Mouse (Mus musculus) cerebellum, adult 2 months (tissue): ENCODE measurements at regions not wholly inside any gene's neighbourhood (a gene's known extent, or its start where the extent isn't known, plus 50 kb on each side); places are given as distances from the start of the nearest gene placed in this dataset.

Source experiments
- DNase-seq, 2 experiments: peaks; one replicate each; pipeline ENCODE4 v3.0.0; 2021
- H3K27ac ChIP-seq: fragments of 200-500 bp; 2 replicates; pipeline ENCODE4 v1.5.1; 2012; ENCODE audit warnings: low read length, control low read depth, inconsistent platforms; ENCODE audit not compliant: insufficient read depth
- H3K27me3 ChIP-seq: fragments of 200-500 bp; 2 replicates; pipeline ENCODE4 v1.6.1; 2012; ENCODE audit warnings: inconsistent platforms, mild to moderate bottlenecking, low read length, moderate library complexity; ENCODE audit not compliant: control insufficient read depth, insufficient read depth
- H3K4me1 ChIP-seq: fragments of 200-500 bp; 2 replicates; pipeline ENCODE4 v1.6.1; 2011; ENCODE audit warnings: low read length; ENCODE audit not compliant: control insufficient read depth, insufficient read depth
- H3K4me3 ChIP-seq: fragments of 200-500 bp; replicated peaks from 2 replicates; pipeline ENCODE3; 2011; ENCODE audit warnings: mild to moderate bottlenecking, low read depth, low read length, control low read depth; ENCODE audit not compliant: insufficient read depth
- CTCF ChIP-seq: fragments of 200-500 bp; IDR thresholded peaks from 2 replicates; pipeline ENCODE4 v1.5.1; 2011; ENCODE audit warnings: low read depth, mild to moderate bottlenecking, control low read depth, low read length, moderate library complexity, borderline replicate concordance; ENCODE audit not compliant: insufficient read depth
- POLR2A ChIP-seq: fragments of 200-500 bp; IDR thresholded peaks from 2 replicates; pipeline ENCODE4 v1.6.1; 2011; ENCODE audit warnings: low read length, control low read depth, borderline replicate concordance; ENCODE audit not compliant: insufficient read depth
- WGBS: fragments of 180-500 bp; shearing (Covaris S2); methylation state at CpG from one replicate; pipeline ENCODE4 v1.1.7; 2018; 5-methylcytosine and 5-hydroxymethylcytosine counted together

- WGBS = 80% methylated on average over 3 of the region's 3 CpGs
- no peak for DNase-seq
- Histone ChIP-seq H3K4me1 (no peaks in the 10 kb centered on the region), H3K27ac (no peak overlapping the region), H3K4me3 (no peak overlapping the region), H3K27me3 (no peaks in the 10 kb centered on the region)
- TF ChIP-seq CTCF = no peak
- no peak for TF ChIP-seq POLR2A
These were observed 372.6 kb downstream of the Cdh9 start for GRCm38 (mm10) chr15:17101182-17101581.

DNA sequence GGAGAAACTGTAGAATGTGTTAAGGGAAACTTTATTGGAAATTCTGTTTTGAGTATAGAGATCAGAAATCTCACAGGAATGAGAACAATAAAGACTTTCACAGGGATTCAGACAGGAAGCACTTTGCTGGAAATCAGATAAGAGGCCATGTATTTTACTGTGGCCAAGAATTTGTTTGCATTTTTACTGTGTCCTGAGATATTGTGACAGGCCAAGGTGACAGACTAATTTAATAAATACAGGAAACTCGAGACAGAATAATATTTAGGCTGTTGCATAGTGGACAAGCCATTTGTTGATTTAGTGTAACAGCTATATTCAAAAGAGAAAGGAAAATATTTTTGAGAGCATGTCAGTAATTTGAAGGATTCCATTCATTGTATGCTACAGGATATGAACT is 407.2 kb downstream of the Cdh9 start:
- H3K27ac ChIP-seq = no peak overlapping the region
- no peak for DNase-seq
- WGBS = 43% methylated on average over 1 of the region's 1 CpGs
- no peaks in the 10 kb centered on the region; the same call in 1 of the 2 replicates for H3K27me3 ChIP-seq
- no peak overlapping the region for H3K4me3 ChIP-seq
- no peaks in the 10 kb centered on the region for H3K4me1 ChIP-seq
- TF ChIP-seq CTCF (no peak), POLR2A (no peak)

DNA sequence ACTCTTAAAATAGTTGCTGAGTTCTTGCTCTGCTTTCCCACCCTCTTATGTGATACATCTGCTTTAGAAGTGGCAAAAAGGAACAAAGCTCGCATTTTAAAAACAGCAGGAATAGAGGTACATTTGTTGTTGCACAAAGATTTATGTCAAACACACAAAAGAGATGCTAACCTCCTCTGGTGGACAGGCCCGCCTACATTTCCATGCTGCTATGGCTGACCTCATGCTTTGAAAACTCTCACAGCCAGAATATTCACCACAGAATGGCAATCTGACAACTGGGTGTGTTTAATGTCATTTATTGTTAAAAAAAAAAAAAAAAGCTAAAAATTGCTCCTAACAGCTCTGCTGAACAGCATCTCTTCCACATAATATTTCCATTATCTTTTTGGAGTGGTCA is 451.6 kb downstream of the Cdh9 start:
- H3K27me3 ChIP-seq = no peaks in the 10 kb centered on the region
- 21% methylated on average over 2 of the region's 2 CpGs for WGBS
- no peak for DNase-seq
- TF ChIP-seq CTCF (no peak), POLR2A (no peak)
- H3K27ac ChIP-seq = no peak overlapping the region
- no peak overlapping the region for H3K4me3 ChIP-seq
- no peaks in the 10 kb centered on the region for H3K4me1 ChIP-seq

GRCm38 (mm10) chr15:17181358-17182022 is 452.9 kb downstream of the Cdh9 start:
- H3K4me1 ChIP-seq = no peaks in the 10 kb centered on the region
- TF ChIP-seq CTCF (no peak), POLR2A (no peak)
- 78% methylated on average over 2 of the region's 2 CpGs for WGBS
- no peak overlapping the region for H3K27ac ChIP-seq
- DNase-seq = no peak
- no peak overlapping the region for H3K4me3 ChIP-seq
- no peaks in the 10 kb centered on the region for H3K27me3 ChIP-seq

- H3K4me3 ChIP-seq = no peak overlapping the region
- TF ChIP-seq CTCF (no peak), POLR2A (no peak)
- no peaks in the 10 kb centered on the region for H3K4me1 ChIP-seq
- 65% methylated on average over 5 of the region's 5 CpGs for WGBS
- DNase-seq = peak in 1 of 2 experiments; percentile 1
- H3K27me3 ChIP-seq = no peaks in the 10 kb centered on the region
- H3K27ac ChIP-seq = no peak overlapping the region
These were observed 466.9 kb downstream of the Cdh9 start for GRCm38 (mm10) chr15:17195439-17195838.

GRCm38 (mm10) chr15:17204739-17205138 is 476.2 kb downstream of the Cdh9 start:
- TF ChIP-seq POLR2A (no peak), CTCF (no peak)
- DNase-seq = no peak
- Histone ChIP-seq H3K27ac (no peak overlapping the region), H3K27me3 (no peaks in the 10 kb centered on the region), H3K4me3 (no peak overlapping the region), H3K4me1 (no peaks in the 10 kb centered on the region)
- 90% methylated on average over 2 of the region's 2 CpGs for WGBS

- 30% methylated on average over 3 of the region's 3 CpGs for WGBS
- no peaks in the 10 kb centered on the region for H3K27me3 ChIP-seq
- no peak overlapping the region for H3K4me3 ChIP-seq
- no peak for DNase-seq
- TF ChIP-seq POLR2A (no peak), CTCF (no peak)
- H3K27ac ChIP-seq = no peak overlapping the region
- no peaks in the 10 kb centered on the region for H3K4me1 ChIP-seq
These were observed 516.5 kb downstream of the Cdh9 start for GRCm38 (mm10) chr15:17245096-17245495.

DNA sequence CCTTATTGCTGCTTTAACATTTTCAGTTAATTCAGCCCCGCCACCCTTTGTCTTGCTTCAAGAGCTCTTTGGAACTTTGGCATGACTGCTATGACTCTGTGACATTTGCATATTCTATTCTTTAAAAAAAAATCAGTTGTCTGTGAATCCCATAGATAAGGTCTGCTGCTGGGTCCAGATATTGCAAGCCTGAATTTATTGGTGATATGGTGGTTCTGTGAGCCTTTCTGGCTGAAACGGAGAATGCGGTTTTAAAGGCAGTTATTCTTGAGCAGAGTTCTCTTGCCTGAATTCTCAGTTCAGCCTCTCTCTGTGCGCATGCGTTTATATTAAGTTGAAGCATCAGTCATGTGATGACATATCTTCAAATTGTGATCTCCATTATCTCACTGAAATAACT is 560.7 kb downstream of the Cdh9 start:
- TF ChIP-seq POLR2A (no peak), CTCF (no peak)
- Histone ChIP-seq H3K4me3 (no peak overlapping the region), H3K27me3 (no peaks in the 10 kb centered on the region), H3K27ac (no peak overlapping the region), H3K4me1 (no peaks in the 10 kb centered on the region)
- no peak for DNase-seq
- 94% methylated on average over 5 of the region's 5 CpGs for WGBS
